Mouse (Mus musculus) kidney, postnatal 0 days (tissue): Measurements from ENCODE around the gene Nfic. TPM values are rescaled to one million over a fixed set of nuclear protein-coding genes. Genes with fewer than 3 reads are reported as not detected.
A peak's percentile ranks its signal among the peaks of the same experiment; 100 is the strongest.

ENCODE experiments used
- ATAC-seq: fragments of 200-750 bp; cut with Nextera tagmentation; replicated peaks from 2 replicates; pipeline ENCODE4 v1.8.0; 2017; ENCODE audit warnings: low read depth, moderate number of reproducible peaks, moderate TSS enrichment, moderate library complexity; ENCODE audit not compliant: low FRiP score
- DNase-seq: peaks from one replicate; pipeline ENCODE4 v3.0.0-alpha.2; 2016; ENCODE audit warnings: low spot score
- H3K27ac ChIP-seq: fragments of 300-500 bp; sonication (generic); 2 replicates; pipeline ENCODE4 v1.5.1; 2014; ENCODE audit warnings: mild to moderate bottlenecking
- H3K27me3 ChIP-seq: fragments of 300-500 bp; sonication (generic); 2 replicates; pipeline ENCODE4 v1.6.1; 2014; ENCODE audit warnings: low read length, mixed read lengths; ENCODE audit not compliant: insufficient read depth
- H3K36me3 ChIP-seq: fragments of 300-500 bp; sonication (generic); 2 replicates; pipeline ENCODE4 v1.6.1; 2014; ENCODE audit warnings: low read length, mixed read lengths; ENCODE audit not compliant: insufficient read depth
- H3K4me1 ChIP-seq: fragments of 300-500 bp; sonication (generic); replicated peaks from 2 replicates; pipeline ENCODE4 v1.6.1; 2014; ENCODE audit warnings: antibody characterized with exemption, low read length, mixed read lengths; ENCODE audit not compliant: insufficient read depth
- H3K4me2 ChIP-seq: fragments of 300-500 bp; sonication (generic); 2 replicates; pipeline ENCODE4 v1.6.1; 2014; ENCODE audit warnings: mild to moderate bottlenecking, low read length, moderate library complexity, mixed read lengths
- H3K4me3 ChIP-seq: fragments of 300-500 bp; sonication (generic); replicated peaks from 2 replicates; pipeline ENCODE4 v1.5.1; 2014; ENCODE audit warnings: low read depth, low read length
- H3K9ac ChIP-seq: fragments of 300-500 bp; sonication (generic); 2 replicates; pipeline ENCODE4 v1.6.1; 2014; ENCODE audit warnings: low read depth, low read length
- H3K9me3 ChIP-seq: fragments of 300-500 bp; sonication (generic); replicated peaks from 2 replicates; pipeline ENCODE4 v1.6.1; 2016; ENCODE audit warnings: low read length, inconsistent platforms, mixed read lengths
- CTCF ChIP-seq: IDR thresholded peaks from 2 replicates; pipeline ENCODE4 v1.5.1; 2016; ENCODE audit warnings: antibody characterized with exemption, low read depth, mild to moderate bottlenecking, moderate library complexity
- WGBS: fragments of 180-500 bp; shearing (Covaris S2); extraction: QIAGEN DNeasy Blood & Tissue Kit; methylation state at CpG from one replicate; pipeline ENCODE4 v1.1.7; 2014; 5-methylcytosine and 5-hydroxymethylcytosine counted together
- polyA plus RNA-seq: library from polyadenylated mRNA; unstranded; fragments of >200 nt; fragmentation: Nextera tagmentation; extraction: Ambion mirVana; gene quantifications from 2 replicates; pipeline ENCODE4 v1.2.1, GENCODE M21; 2015

Nfic gene
- polyA plus RNA-seq, 1 experiment from 2014 or later = 62.3 TPM

- H3K4me2 ChIP-seq = no peak overlapping the region
- no peak for DNase-seq
- no peaks in the 10 kb centered on the region for H3K27me3 ChIP-seq
- no peak overlapping the region for H3K4me3 ChIP-seq
- H3K36me3 ChIP-seq = peaks cover 34% of the 10 kb centered on the region
- 60% methylated on average over 13 of the region's 13 CpGs for WGBS
- H3K27ac ChIP-seq = no peak overlapping the region
- TF ChIP-seq CTCF = peak; percentile 72
- no peak for ATAC-seq
- H3K9ac ChIP-seq = no peak overlapping the region
- H3K9me3 ChIP-seq = no peaks in the 10 kb centered on the region
- H3K4me1 ChIP-seq = peaks cover 51% of the 10 kb centered on the region
These were observed 49.7 kb downstream of the Nfic start for GRCm38 (mm10) chr10:81405588-81406201.

DNA sequence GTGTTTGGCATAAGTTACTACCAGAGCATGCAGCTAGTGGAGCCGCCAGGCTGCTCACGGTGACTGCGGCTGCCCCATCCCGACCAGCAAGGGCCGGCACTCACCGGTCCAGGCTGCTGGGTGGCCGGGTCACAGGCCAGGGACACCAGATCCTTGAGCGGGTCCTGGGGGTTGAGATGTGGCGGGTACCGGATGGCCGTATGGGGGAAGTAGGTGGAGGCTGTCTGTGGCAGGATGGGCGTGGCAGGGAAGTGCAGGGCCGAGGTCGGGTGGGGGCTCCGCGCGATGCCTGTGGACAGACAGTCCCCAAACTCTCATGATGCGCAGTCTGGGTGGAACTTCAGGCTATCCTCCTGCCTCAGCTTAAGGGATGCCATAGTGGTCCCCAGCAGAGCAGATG lies 50.7 kb downstream of the Nfic start:
- DNase-seq = no peak
- H3K36me3 ChIP-seq = peaks cover 44% of the 10 kb centered on the region
- TF ChIP-seq CTCF = no peak
- no peak for ATAC-seq
- H3K4me2 ChIP-seq = no peak overlapping the region
- no peaks in the 10 kb centered on the region for H3K27me3 ChIP-seq
- H3K27ac ChIP-seq = no peak overlapping the region
- no peak overlapping the region for H3K9ac ChIP-seq
- no peaks in the 10 kb centered on the region for H3K9me3 ChIP-seq
- no peak overlapping the region for H3K4me3 ChIP-seq
- peaks cover 49% of the 10 kb centered on the region for H3K4me1 ChIP-seq
- 66% methylated on average over 18 of the region's 18 CpGs for WGBS

- no peak for TF ChIP-seq CTCF
- no peaks in the 10 kb centered on the region for H3K27me3 ChIP-seq
- H3K4me1 ChIP-seq = peaks cover 42% of the 10 kb centered on the region
- no peak overlapping the region for H3K4me3 ChIP-seq
- H3K9ac ChIP-seq = no peak overlapping the region
- no peak for DNase-seq
- H3K9me3 ChIP-seq = no peaks in the 10 kb centered on the region
- 35% methylated on average over 9 of the region's 9 CpGs for WGBS
- no peak overlapping the region for H3K27ac ChIP-seq
- no peak for ATAC-seq
- no peak overlapping the region for H3K4me2 ChIP-seq
- H3K36me3 ChIP-seq = peaks cover 50% of the 10 kb centered on the region
These were observed 51.4 kb downstream of the Nfic start for GRCm38 (mm10) chr10:81404082-81404481.

DNA sequence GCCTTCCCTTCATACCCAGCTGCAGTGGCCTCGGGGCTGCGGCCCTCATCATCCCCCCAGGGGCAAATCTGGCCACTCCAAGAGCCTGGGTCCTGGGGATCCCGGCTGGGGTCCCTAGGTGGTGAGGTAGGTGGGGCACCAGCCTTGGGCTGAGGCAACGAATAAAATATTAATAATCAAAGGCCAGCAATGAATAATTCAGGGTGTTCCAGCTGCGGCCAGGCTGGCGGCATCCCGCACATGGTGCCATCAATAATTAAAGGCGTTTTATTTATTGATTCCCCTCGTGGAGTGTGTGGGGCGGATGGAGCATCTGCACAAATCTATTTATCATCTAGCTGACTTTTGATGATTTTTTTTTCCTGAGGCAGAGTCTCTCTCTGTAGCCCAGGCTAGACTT lies 51.9 kb downstream of the Nfic start:
- H3K9ac ChIP-seq = no peak overlapping the region
- H3K9me3 ChIP-seq = no peaks in the 10 kb centered on the region
- H3K27me3 ChIP-seq = no peaks in the 10 kb centered on the region
- no peak overlapping the region for H3K4me3 ChIP-seq
- peaks cover 52% of the 10 kb centered on the region for H3K36me3 ChIP-seq
- ATAC-seq = no peak
- H3K27ac ChIP-seq = peak overlapping the region; percentile 86
- H3K4me2 ChIP-seq = no peak overlapping the region
- WGBS = 67% methylated on average over 10 of the region's 10 CpGs
- H3K4me1 ChIP-seq = peaks cover 38% of the 10 kb centered on the region
- TF ChIP-seq CTCF = no peak
- no peak for DNase-seq

DNA sequence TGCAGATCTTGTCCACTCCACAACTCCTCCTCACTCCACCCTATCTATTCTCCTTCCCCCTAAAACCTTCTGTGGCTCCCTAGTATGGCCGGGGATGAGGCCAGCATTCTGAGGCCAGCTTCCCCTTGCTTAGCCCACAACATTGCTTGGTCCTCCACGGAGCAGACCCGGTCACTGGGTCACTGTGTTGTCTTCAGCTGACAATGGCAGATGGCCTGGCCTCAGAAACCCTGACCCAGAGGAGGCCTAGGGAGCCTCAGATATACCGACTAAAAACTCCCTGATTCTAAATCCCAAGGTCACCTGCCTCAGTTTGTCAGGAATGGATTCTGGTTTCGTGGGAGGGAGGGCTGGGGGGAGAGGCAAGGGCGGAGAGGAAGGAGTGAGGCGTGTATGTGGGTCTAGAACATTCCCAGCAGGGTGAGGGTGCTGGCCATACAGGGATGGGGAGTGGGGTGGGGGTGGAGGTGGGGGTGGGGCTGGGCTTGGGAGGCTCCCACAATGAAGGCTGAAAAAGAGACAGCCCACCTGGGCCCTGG lies 53.1 kb downstream of the Nfic start:
- H3K36me3 ChIP-seq = peaks cover 51% of the 10 kb centered on the region

DNA sequence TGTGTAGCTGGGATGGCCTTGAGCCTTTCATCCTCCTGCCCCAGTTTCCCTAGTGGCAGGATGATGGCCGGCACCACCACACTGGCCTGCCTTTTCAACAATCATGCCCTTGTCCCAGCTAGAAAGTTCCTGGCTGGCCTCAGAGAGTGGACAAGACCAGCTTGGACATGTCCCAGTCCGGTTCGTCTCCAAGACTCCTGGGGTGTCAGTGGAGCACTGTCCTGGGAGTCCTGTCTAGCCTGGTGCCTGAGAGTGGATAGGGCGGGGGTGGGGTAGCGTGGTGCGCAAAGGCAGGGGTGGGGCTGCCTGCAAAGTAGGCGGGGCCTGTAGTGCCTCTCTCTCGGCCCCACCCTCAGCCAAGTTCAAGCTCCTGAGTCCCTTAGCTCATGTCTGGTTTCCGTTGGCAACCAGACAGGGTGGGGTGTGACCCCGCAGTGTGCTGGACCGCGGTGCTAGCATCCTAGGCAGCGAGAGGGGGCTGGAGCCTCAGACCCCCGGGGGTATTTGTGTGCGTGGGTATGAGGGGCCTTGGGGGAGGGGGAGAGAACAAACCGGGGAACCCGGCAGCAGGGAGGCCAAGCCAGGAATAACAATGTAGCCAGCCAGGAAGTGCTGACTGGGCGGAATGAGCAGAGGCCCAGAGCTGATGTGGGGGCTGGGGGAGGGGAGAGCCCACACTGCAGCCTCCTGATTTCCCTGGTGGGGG lies 53.8 kb downstream of the Nfic start:
- peaks cover 29% of the 10 kb centered on the region for H3K4me1 ChIP-seq
- H3K4me3 ChIP-seq = no peak overlapping the region
- H3K27ac ChIP-seq = peak overlapping the region; percentile 86
- H3K9ac ChIP-seq = no peak overlapping the region; the same call in 1 of the 2 replicates
- no peaks in the 10 kb centered on the region for H3K9me3 ChIP-seq
- 12% methylated on average over 16 of the region's 18 CpGs for WGBS
- ATAC-seq (peak; percentile 58), DNase-seq (peak; percentile 89)
- peaks cover 45% of the 10 kb centered on the region for H3K36me3 ChIP-seq
- no peak for TF ChIP-seq CTCF
- H3K4me2 ChIP-seq = peak overlapping the region; percentile 30
- no peaks in the 10 kb centered on the region for H3K27me3 ChIP-seq

More for the DNA sequence above, 53.1 kb downstream of the Nfic start:
- peak overlapping the region; percentile 30 for H3K4me2 ChIP-seq
- no peak overlapping the region for H3K4me3 ChIP-seq
- no peak overlapping the region for H3K9ac ChIP-seq
- no peaks in the 10 kb centered on the region for H3K27me3 ChIP-seq
- H3K4me1 ChIP-seq = peaks cover 29% of the 10 kb centered on the region
- ATAC-seq (no peak), DNase-seq (no peak)
- H3K27ac ChIP-seq = peak overlapping the region; percentile 86
- TF ChIP-seq CTCF = no peak
- no peaks in the 10 kb centered on the region for H3K9me3 ChIP-seq
- WGBS = 30% methylated on average over 7 of the region's 7 CpGs
